Mouse (Mus musculus) urinary bladder, postnatal 25 days (tissue): ENCODE measurements around the gene Wipf1.

ENCODE experiments used
- DNase-seq: peaks from one replicate; pipeline ENCODE4 v3.0.0; 2022; ENCODE audit warnings: low spot score

Wipf1 gene

DNA sequence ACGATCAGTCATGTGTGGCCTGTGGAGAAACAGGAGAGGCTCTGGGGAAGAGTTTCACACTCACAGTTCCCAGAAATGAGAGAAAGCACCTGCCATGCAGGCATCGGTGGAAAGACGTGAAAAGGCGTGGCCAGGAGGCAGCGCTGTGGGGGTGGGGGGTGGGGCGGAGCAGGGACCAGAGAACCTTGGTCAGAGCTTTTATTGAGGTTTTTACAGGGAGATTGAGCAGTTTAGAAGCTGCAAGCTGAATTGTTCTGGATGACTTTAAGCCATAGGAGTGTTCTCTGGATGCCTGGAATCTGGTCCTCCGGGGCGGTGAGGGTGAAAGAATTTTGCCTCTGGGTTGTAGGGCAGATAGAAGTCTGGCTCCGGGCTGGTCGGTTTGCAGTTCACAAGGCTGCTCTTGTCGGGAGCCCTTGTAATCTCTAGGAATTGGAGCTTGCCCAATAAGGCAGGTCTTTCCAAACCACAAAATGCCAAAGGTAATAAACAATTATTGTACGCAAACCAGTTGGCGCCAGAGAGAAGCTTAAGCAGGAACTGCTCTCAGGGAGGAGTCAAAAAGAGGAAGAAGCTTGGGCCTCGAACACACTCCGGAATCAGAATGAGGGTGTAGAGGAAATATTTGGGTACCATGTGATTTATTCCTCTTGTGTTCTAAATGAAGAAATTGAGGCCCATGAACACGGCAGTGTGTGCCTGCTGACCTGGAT lies 11.1 kb upstream of the Wipf1 start:
- no peak for DNase-seq

GRCm38 (mm10) chr2:73539697-73540096 lies 10.2 kb upstream of the Wipf1 start:
- DNase-seq, result no peak

- DNase-seq, result no peak
Measured at GRCm38 (mm10) chr2:73539141-73539540, 9.6 kb upstream of the Wipf1 start.

DNA sequence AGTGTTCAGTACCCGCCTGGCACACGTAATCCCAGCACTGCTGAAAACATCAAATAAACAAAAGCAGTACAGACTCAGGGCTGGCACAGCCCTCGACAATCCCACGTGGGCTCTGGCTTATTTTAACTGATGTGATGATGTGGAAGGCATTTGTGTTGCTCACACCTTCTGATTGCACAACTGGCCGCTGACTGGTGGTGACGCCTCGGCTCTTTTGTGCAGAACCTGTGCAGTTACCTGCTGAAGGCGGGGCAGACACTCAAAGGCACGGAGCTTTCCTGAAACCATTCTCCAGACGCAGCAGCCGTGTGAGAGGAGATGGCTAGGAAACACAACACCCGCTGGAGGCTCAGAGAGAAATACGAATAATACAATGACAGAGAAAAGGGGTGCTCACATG lies 9.1 kb upstream of the Wipf1 start:
- no peak for DNase-seq

GRCm38 (mm10) chr2:73536091-73536783 lies 6.7 kb upstream of the Wipf1 start:
- DNase-seq, result no peak

GRCm38 (mm10) chr2:73534720-73535119 lies 5.2 kb upstream of the Wipf1 start:
- DNase-seq, result no peak

- no peak for DNase-seq
Measured at GRCm38 (mm10) chr2:73530487-73530886, 953 bp upstream of the Wipf1 start.

DNA sequence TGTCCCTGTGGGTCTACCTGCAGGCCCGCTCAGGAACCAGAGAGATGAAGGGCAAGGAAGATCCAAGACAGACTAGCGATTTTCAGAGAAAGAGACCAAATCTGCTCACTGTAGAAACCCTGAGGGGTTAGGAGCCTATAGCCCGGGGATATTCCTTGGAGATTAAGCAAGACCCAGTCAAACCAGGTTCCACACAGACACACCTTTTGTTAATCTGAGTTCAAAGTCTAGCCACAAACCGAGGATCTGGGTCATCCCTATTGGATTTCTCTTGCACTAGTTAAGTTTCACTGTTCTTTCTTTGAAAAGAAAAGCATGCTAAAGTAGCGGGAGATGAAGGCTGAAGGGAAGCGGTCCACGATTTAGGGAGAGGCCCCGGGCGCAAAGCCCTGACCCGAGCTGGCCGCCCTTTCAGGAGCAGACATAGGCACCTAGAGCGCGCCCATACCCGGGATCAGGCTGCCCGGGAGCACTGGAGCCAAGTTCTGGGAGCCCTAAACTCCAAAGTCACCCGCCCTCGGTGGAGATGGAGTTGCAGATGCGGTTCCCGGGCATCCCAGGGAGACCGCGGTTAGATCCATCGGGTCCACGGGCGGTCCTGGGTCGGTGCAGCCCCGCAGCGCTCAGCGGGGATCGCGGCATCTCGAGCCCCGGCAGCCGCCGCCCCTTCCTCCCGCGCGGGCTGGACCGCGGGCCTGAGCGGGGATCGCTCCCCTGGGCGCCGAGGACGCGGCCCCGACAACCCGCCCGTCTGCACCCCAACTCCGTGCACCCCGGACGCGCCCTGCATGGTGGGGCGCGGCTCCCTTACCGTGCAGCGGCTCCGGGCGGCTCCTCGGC lies 798 bp downstream of the Wipf1 start:
- DNase-seq, result no peak

DNA sequence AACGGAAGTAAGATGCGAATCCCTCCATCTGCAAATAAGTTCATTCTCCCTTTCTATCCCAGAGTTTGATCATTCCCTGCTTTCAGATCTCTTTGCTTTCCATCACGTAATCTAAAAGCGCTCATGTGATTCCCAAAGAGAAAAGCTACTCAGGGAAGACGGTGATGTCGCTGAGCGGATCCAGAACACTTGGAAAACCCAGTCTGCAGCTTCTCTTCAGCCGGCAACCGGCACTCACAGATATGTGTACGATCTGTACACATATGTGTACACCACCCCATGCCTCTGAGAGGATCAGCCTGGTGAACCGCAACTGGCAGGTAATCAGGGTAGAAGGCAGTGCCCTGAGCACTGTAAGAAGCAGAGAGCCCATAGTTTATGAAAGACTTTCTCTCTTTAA lies 1.6 kb downstream of the Wipf1 start:
- DNase-seq, result no peak

DNA sequence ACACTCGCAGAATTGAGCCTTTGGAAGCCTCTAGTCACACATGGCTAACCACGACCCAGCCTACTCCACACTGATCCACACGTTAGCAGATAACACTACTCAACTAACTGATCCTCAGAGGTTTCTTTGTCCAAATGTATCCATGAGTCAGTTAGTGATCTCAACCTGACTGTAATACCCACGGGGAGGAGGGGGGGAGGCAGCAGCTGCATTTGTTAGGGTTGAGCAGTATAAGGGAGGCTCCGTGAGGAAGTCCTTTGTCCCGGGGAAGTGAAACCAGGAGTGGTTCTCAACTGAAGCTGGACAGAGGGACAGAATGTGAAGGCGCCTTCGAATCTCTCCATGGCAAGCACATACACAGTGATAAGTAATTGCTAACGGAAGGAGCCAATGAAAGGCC lies 2.8 kb downstream of the Wipf1 start:
- no peak for DNase-seq

DNA sequence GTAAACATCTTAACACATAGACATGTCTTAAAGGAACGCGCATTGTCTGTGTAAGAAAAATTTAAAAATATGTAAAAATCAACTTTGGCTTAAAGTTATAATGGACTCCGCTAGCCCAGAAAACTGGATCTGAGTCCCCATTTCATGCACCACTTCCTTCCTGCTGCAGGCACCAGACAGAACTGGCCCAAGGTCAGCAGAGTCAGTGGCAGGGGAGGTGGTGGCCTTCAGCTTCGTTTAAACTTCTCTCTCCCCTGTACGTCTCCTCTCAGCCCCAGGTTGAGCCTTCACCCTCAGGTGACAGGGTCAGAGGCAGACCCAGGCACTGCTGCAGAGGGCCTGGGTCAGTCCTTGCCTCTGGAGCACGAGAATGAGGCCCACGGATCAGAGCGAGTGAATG lies 6.6 kb downstream of the Wipf1 start:
- no peak for DNase-seq

GRCm38 (mm10) chr2:73522336-73522735 lies 7.2 kb downstream of the Wipf1 start:
- DNase-seq, result no peak

DNA sequence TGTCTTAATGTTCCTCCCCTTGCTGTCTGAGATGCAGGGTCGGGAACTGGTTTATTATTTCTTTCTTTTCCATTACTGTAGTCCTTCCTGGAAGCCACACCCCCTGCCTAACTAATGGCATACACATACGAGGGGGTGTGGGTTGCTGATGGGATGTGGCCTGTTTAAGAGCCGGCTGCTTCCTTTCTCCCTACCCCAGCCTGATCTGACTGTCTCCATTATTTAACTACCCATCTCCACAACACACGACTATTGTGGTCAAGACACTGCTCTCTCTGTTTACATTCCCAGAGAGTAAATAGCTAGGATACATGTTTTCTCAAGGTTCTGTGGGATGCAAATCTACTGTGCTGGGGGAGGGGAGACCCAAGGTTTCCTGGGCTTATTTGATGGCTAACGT lies 7.8 kb downstream of the Wipf1 start:
- DNase-seq, result no peak

- DNase-seq, result no peak
Measured at GRCm38 (mm10) chr2:73518966-73519365, 10.6 kb downstream of the Wipf1 start.

- no peak for DNase-seq
Measured at GRCm38 (mm10) chr2:73518311-73518710, 11.2 kb downstream of the Wipf1 start.

- no peak for DNase-seq
Measured at GRCm38 (mm10) chr2:73514178-73514577, 15.4 kb downstream of the Wipf1 start.

DNA sequence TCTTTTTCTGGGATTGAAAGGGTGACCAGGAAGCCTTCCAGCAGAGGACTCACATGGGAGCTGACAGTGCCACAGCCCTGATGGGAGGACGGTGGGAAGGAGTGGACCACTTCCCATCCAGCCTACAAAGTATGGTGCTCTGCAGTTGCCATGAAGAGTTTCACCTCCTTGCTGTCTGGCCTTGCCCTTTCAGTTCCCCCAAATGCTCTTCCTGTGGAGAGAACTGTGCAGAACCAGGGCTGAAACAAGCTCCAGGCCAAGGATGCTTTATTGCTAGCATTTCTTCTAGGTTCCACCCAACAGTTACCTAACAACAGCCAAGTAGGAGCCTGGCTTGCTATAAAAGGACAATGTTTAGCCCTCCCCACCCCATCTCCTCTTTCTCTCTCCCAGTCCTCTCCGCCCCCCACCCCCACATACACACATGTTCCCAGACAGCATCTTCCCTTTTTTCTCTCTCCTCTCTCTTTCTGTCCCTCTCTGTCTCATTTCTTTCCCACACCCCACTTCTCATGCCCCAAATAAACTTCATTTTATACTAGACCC lies 16.3 kb downstream of the Wipf1 start:
- DNase-seq, result no peak

GRCm38 (mm10) chr2:73512044-73512443 lies 17.5 kb downstream of the Wipf1 start:
- DNase-seq, result no peak

GRCm38 (mm10) chr2:73510731-73511360 lies 18.7 kb downstream of the Wipf1 start:
- DNase-seq, result no peak

GRCm38 (mm10) chr2:73510025-73510288 lies 19.6 kb downstream of the Wipf1 start:
- DNase-seq, result no peak

DNA sequence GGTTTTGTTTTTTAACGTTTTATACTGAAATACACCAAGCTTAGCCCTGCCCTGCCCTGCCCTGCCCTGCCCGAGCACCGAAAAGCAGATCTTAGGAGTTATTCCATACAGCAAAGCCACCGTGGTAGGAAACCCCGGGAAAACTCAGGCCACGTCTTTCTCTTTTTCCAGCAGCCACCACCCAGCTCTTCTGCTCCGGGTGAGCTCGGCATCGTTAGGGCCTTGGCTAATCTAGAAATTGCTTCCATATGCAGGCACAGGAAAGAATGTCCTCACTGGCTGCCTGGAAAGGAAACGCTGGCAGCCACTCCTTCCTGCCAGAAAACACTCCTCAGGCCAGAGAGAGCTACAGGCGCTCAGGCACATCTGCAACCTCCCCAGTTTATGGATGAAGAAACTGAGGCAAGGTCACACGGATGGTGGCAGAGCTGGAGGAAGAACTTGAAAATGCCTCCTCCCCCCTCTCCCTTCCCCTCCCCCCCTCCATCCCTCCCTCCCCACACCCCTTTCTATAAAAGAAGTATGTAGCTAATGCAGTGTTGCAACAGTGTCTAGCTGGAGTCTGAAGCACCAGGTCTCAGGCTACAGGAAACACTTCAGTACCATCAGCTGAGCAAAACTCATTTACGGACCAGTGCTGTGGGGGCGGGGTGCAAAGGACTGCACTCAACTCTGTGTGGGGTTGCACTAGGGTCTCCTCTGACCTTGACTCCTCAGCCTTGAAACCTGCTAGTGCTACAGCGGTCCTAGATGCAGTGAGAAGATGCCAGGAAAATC lies 20.1 kb downstream of the Wipf1 start:
- no peak for DNase-seq

GRCm38 (mm10) chr2:73507886-73508285 lies 21.6 kb downstream of the Wipf1 start:
- DNase-seq, result no peak
